Mouse (Mus musculus) left cerebral cortex, postnatal 36 days (tissue): ENCODE data around the gene Lemd1. TPM values are rescaled to one million over a fixed set of nuclear protein-coding genes. Genes with fewer than 3 reads are reported as not detected.
"Not testable (repeated sequence)": the region's sequence is repeated elsewhere in the genome, so short reads cannot be mapped to it uniquely, and the experiment has no call there.

ENCODE experiments used
- DNase-seq, 2 experiments: peaks; one replicate each; pipeline ENCODE4 v3.0.0; 2021 to 2022; ENCODE audit warnings: low spot score in 2 of 2, mixed read lengths in 1 of 2
- intact Hi-C: fragments of 180-260 bp; cut with DNase I; formaldehyde crosslinking; loops from one replicate; pipeline ENCODE4 v1.15.1; 2025
- total RNA-seq, 2 experiments: library from RNA; stranded (reverse); gene quantifications; 2 replicates each; pipeline ENCODE4 v1.2.3; 2021

Gene Lemd1
- total RNA-seq, 2 experiments from 2014 or later = 6.3 to 6.4 TPM

DNA sequence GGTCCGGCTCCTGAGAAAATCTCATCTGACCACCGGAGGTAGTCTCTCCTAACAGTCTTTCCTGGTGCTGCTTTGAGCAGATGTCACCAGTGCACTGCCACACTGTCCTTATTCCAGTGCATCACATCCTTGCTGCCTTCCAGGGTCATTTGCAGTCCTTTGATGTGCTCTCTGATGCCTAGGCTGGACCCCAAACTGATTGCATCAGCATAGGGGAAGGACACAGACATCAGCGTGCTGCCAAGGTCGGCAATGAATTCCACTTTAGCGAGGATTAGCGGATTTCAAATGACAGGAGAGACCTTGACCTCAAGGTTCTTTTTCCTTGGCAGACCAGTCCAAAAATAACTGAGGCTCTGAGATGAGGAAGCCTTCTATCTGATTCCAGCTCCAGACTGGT is 85.9 kb downstream of the Lemd1 start:
- DNase-seq = no peak
- intact Hi-C loops = no loop called here

DNA sequence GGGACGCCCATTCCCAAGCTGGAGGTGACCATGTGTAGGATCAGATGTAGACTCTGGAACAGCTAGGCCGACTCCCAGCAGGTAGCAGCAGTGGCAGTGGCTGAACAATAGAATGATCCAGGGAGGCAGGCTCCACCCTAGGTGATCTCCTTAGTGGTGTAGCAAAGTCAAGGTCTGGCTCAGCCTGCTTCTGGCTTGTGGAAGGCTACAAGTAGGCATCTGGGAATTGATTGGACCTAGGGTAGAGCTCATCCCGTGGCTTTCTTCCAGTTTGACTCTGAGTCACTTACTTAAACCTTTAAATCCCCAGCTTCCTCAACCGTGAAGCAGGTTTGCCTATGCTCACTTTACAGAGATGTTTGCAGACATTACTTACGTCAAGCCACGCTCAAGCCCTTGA is 89.4 kb downstream of the Lemd1 start:
- intact Hi-C loops, DNase-seq: not testable (repeated sequence)

DNA sequence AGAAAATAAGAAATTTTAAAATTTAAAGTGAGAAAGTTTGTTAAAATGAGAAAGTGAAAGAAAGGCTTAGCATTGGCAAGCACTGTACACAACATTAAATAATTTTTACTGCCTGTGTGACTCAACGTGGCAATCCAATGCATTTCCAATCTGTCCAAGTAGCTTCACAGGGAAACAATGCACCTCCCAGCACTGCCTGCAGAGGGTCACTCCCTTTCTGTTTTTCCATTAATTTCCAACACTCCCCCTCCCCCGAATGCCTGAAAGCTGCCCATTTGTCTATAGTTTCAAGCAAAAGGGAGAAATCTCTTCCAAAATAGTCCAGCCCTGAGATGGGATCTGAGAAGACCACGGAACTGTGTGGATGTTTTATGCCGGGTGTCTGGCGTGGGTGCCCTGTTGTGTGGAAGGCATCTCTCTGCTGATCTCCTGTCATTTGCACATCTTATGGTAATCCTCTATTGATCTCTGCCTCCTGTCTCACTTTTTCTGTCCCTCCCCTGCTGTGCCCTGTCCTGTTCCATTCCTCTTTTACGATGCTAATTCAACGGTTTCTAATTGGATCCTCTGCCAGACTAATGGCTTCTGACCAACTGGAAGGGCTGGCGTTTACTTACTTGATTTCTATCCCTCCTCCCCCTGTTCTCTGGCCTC is 90.4 kb downstream of the Lemd1 start:
- DNase-seq = no peak
- intact Hi-C loops = no loop called here

DNA sequence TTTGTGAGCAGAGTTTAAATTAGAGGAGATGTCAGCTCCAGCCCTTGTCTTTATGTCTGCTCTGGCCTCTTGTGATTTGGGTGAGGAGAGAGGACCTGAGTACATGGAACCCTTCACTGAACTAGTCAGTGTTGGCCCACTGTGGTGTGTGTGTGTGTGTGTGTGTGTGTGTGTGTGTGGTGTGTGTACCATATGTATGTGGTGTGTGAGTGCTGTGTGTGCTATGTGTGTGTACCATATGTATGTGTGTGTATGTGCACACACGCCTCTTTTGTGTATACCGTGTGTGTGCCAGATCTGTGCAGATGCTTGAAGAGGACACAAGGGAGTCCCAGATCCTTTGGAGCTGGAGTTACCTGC is 90.9 kb downstream of the Lemd1 start:
- intact Hi-C loops = no loop called here
- no peak for DNase-seq

DNA sequence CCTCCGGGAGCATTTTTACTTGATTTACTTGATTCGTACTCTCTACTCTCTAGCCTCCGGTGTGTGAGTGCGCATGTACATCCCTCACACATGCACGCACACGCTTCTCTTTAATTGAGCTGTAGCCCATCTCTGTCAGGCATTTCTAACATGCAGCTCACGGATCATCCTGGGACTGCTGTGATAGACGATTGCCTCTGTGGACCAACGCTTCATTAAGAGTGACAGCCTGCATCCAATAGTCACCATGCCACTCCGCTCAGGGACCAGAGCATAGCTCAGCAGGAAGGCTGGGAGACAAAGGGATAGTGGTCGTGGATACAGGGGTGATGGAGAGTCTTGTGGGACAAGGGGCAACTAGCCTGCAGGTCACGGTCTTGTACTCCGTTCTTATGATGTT is 91.8 kb downstream of the Lemd1 start:
- no peak for DNase-seq
- intact Hi-C loops = no loop called here

DNA sequence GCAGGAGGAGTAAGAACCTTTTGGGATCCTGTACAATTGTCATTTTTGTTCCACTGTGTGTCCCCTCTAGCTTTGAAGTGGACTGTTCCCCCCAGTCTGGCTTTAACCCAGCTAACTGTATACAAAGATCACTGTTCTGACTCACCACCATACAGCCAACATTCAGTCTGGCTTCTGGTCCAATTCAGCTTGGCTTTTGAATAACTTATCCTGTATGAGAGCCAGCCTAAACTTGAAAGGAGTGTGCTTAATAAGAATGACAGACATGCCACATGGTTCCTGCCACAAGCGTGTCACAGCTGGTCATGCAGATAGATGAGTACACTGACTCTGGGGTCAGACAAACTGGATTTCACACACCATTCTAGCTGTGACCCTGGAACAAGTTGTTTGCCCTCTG is 95.5 kb downstream of the Lemd1 start:
- intact Hi-C loops = no loop called here
- no peak for DNase-seq

DNA sequence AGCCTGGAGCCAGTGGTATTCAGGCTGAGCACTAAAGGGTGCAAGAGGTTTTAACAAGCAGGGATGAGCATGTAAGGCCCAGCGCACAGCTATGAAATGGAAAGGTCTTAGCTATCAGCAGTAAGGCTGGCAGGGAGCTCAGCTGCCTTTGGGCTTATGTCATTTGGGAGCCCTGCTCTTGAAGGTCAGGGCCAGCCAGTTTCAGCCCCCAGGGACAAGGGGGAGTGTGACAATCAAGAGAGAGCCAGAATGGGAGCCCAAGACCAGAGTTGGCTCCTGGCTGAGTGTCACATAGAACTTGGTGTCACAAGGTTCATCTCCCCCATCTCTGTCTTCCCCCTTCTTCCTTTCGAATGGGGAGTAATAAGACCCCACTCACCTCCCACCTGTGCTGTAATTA is 96.2 kb downstream of the Lemd1 start:
- DNase-seq = no peak
- intact Hi-C loops = no loop called here

DNA sequence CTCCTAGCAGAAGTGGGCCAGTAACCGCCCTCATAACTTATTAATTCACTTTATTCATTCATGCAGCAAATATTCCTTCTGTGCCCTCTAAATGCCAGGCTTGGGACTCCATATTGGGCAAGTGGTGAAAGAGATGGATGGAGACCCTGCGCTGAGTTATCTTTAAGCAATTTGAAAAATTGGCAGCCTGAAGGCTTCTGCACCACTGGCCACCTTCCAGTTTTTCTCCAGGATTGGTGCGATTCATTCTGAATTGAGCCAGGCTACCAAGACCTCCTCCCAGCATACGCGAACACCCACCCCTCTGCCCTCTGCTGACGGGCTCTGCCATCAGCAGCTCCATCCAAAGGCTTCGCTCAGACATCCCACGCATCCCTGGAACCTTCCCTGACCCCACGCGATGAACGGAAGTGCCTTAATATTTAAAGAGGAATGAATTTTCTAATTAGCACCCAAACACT is 96.8 kb downstream of the Lemd1 start:
- intact Hi-C loops = no loop called here
- no peak for DNase-seq

DNA sequence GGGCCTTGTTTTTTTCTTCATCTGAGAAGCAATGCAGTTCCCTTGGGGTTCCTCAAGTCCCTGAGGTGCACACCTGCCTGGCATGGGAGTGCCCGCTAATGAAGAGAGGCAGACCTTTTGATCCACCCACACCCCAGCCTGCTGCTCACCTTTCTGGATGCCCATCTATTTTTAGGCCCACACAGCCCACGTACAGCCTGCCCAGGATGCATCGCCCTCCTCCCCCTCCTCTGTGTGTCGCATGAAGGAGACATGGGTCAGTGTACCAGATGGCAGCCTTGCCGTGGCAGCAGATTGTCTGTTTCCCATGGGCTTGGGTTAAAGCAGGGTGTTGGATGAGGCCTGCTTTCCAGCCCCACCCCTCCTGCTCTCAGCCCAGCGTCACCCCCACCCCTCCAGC is 98.7 kb downstream of the Lemd1 start:
- intact Hi-C loops = no loop called here
- DNase-seq = no peak

DNA sequence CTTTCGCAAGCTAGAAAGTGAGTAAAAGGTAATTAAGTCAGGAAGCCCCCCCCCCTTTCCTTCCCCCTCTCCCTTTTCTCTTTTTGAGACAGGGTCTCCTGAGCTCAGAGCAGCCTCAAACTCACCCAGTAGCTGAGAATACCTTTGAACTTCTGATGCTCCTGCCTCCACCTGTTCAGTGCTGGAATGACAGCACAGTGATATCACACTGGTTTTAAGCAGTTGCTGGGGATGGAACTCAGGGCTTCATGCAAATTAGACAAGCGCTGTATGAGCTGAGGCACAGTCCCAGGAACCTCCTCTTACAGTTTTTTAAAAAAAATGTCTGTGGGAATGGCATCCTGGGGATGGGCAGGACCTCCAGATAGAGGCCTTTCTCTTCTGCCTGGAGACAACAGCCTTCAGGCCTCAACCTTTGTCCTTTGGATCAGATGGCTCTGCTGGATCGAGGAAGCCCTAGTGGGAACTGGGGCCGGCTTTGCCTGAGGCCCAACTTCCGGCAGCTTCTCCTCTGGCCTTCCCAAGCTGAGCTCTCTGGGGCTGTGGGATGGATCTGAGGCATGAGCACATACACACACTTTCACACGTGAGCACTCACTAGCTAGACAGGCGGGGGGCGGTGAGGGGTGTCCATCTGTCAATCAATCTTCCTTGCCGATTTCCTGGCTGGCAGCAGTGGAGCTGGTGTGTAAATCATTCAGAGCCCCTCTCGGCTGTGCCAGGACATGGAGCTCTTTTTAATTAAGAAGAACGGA is 99.9 kb downstream of the Lemd1 start:
- no peak for DNase-seq

DNA sequence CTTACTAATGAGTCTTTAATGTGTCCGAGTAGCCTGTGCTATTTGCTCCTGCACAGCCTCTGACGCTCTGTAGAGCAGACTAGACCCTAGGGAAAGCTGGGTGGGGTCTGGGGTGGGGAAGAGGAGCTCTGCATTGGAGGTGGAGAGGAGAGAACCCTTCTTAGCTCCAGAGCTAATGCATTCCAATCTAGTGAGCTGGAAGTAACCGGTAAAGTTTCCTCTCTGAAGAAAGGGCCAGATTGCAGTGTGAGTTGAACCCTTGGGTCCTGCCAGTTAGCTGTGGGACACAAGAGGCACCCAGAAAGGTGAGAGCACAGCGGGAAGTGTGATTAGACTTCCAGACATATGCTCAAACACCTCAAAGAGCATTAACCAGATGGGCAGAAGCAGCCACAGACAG is 100.5 kb downstream of the Lemd1 start:
- intact Hi-C loops = no loop called here
- DNase-seq = no peak

More for the DNA sequence above, 99.9 kb downstream of the Lemd1 start:
- intact Hi-C loops = no loop called here

DNA sequence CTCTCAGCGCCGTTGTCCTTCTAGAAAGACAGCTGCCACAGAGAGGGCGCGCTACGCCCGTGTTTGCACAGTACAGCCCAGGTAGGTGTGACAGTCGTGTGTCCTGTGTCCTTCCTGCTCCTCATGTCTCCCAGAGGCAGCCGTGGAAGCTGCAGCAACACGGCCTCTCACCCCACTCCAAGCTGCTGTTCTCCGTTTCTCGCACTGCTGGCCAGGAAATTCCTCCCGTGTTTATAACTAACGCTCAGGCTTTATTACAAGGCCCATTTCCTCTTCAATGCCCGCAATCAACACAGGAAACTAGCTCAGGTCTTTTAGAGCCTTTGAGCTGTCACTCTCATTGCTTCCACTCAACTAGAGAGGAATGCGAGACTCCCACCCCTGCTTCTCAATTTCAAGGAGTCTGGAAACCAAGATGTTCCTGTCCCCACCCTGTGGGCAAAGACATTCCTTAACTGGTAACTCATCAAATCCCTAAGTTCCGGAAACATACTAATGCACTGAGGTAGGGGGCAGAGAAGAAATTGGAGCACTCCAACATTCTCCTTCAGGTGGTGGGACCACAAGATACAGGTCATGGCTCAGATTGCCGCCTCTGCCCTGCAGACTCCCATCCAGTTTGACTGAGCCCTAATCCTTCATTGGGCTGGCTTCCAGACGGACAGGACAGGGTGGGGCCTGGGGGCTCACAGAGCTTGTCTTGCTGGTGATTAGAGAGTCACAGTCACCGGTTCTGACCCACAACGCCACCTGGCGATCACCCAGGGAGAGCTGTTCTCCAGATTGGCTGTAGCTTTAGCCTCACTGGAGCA is 101.3 kb downstream of the Lemd1 start:
- intact Hi-C loops = no loop called here
- no peak for DNase-seq

DNA sequence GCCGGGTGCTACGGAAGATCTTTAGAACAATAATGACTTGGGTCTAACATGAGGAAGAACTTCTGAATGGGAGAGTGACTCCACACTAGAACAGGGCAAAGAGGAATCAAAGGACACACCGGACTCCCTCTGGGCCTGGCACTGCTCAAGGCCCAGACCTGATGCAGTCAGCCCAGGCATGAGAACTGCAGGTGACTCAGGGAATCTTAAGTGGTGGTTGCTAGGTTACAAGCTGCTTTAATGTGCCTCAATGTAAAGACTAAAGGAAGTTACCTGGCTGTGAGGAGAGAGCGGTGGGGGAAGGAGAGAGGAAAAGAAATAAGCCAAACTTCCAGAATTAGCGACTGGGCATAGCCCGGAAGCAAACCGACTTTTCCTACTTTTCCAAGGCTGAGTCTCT is 104.3 kb downstream of the Lemd1 start:
- intact Hi-C loops = no loop called here
- no peak for DNase-seq

DNA sequence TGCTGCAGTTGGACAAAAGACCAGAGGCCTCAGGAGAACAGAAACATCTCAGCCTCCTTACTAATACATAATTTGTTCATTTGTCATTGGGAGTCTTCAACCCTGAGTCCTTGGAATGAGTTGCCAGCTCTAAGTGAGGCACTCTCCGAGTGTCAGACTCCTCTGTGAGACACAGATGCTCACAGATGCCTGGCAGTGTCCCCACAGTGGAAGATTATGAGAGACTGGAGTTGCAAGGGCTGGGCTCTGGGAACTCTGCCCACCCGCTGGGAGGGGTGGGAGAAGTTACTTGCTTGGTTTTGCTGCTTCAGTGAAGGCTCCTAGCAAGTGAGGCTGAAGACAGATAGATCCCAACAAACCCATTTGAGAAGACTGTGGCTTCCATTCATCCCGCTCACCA is 104.8 kb downstream of the Lemd1 start:
- peak in 1 of 2 experiments; percentile 23 for DNase-seq
- intact Hi-C loops = no loop called here

DNA sequence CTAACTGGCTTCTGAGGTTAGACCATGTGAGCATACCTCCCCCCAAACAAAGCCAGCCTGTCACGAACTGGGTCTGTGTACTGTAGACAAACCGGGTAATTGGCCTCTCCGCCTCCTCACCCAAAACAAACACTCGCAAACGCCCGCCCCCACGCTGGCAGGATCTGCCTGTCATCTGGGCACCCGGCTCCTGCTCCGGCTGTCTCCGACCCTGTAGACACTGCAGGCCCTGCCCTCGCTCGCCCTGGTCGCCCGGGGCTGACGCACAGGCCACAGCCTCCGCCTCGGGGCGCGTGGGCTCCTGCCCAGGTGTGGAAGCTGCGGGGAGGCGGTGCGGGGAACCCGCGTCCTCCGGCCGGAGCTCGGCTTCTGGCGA is 107.2 kb downstream of the Lemd1 start, which contains the start of gene Klhdc8a:
Klhdc8a (plus strand) TSS at position 202 of the 376 bp plus-strand sequence.
- peak; percentile 47 to 62 for DNase-seq
- intact Hi-C loops = no loop called here

DNA sequence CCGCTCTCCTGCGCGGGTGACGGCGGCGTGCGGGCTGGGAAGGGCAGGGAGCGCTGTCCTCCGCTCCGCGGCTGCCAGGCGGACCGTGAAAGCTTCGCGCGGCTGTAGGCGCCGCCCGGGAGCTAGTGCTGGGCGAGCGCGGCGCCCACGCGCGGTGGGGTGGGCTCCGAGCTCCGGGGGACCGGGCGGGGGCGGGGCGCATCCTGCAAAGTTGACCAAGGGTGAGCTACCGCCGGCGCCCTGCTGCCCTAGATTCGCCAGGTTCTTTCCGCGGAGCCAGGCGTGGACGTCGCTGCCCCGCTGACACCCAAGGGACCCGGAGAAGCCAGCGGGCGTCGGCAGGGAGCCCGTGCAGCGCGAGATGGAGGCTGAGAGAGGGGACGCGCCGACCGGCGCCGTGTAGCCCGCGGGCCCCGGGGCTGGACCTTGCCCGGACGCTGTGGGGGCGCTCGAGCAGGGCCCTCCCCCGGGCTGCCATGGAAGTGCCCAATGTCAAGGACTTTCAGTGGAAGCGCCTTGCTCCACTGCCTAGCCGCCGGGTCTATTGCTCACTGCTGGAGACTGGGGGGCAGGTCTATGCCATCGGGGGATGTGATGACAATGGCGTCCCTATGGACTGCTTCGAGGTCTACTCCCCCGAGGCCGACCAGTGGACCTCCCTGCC is 107.7 kb downstream of the Lemd1 start:
- intact Hi-C loops = no loop called here
- DNase-seq = peak; percentile 38 to 63

DNA sequence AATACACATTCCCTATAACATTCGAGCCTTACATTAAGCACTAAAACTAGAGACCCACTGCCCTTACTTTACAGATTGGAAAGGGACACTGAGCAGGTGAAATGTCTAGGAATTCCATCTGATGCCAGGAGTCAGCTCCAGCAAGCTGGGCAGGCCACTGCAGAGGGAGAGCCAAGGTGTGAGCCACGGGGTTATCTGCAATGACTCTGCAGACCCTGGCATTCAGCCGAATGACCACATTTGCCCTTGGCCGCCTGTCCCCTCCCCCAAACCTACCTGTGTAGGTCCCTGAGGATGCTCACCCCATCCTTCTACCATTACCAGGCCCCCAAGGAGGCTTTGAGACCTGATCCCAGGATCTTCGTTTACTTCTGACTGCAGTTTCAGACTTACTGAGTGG is 108.5 kb downstream of the Lemd1 start:
- intact Hi-C loops = no loop called here
- no peak for DNase-seq

DNA sequence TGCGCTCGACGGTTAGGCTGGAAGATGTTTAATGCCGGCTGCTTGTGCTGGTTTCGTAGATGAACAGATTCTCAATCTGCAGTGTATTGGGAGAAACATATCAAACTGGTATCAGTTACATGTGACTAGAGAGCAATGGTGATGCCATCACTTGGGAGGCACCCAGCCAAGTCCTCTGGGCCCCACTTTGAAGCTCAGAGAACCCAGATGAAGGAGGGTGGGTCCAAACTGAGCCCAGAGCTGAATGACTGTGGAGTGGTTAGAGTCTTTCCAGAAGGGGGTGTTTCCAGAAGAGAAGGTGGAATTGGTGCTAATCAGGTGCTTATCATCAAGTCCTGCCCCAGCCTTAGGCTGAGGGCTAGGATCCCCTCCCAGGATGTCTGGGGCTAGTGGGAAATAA is 110.0 kb downstream of the Lemd1 start:
- intact Hi-C loops = no loop called here

DNA sequence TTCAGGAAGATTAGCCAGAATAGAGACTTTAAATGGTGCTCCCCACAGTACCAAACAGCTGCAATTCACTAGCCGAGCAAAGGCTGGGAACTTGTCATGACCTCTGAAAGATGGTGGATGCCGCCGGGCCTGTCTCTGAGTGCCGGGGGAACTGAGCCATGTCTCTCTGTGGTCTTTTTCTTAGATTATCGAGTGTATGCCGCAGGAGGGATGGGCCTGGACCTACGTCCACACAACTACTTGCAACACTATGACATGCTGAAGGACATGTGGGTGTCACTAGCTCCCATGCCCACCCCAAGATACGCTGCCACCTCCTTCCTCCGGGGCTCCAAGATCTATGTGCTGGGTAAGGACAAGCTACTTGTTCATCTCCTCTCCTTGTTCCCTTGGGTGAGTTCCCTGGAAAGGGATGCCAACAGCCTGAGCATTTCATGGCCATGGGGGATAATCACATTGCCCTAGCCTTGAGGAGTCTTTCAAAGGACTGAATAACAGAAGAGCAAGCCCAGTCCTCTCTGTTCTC is 111.2 kb downstream of the Lemd1 start:
- intact Hi-C loops = no loop called here
- no peak for DNase-seq

More for the DNA sequence above, 110.0 kb downstream of the Lemd1 start:
- no peak for DNase-seq
